Mouse (Mus musculus): ENCODE measurements around the gene Sh3bp5l. TPM values are rescaled to one million over a fixed set of nuclear protein-coding genes. Genes with fewer than 3 reads are reported as not detected.
A peak's percentile ranks its signal among the peaks of the same experiment; 100 is the strongest.

Gene Sh3bp5l
- polyA plus RNA-seq, 1 experiment, result 22.7 TPM

GRCm38 (mm10) chr11:58377686-58378085 lies 47.2 kb downstream of the Sh3bp5l start:
- no peak for TF ChIP-seq CTCF (IDR thresholded peaks at IDR 0.05; ENCODE audit: extremely low read depth, insufficient read length, insufficient replicate concordance, low read depth, low read length)
- no peak for TF ChIP-seq POLR2A (IDR thresholded peaks at IDR 0.05; ENCODE audit: low read depth, low read length)
- Histone ChIP-seq H3K36me3 (ENCODE audit: control insufficient read depth, insufficient read depth, low read length) (peaks cover 14% of the 10 kb centered on the region), H3K4me3 (ENCODE audit: low read depth, low read length) (no peak overlapping the region), H3K4me1 (ENCODE audit: control insufficient read depth, insufficient read depth, insufficient read length, low read length) (peaks cover 20% of the 10 kb centered on the region), H3K27ac (ENCODE audit: insufficient read depth, low read depth, low read length) (peak overlapping the region; percentile 81), H3K27me3 (ENCODE audit: control insufficient read depth, insufficient read depth, low read length) (no peaks in the 10 kb centered on the region)
- 5% methylated on average over 1 of the region's 1 CpGs for whole genome bisulfite sequencing

- peak within 1 kb of the TSS; percentile 81 for H3K27ac ChIP-seq (ENCODE audit: insufficient read depth, low read depth, low read length)
- H3K4me1 ChIP-seq (ENCODE audit: control insufficient read depth, insufficient read depth, insufficient read length, low read length), result peaks cover 20% of the 10 kb centered on the region
These were observed 48.3 kb downstream of the Sh3bp5l start, which contains the start of gene Lypd8 for GRCm38 (mm10) chr11:58378763-58379278. Gene Lypd8 (plus strand): TSS chr11:58379043.

GRCm38 (mm10) chr11:58379516-58379915 lies 49.0 kb downstream of the Sh3bp5l start:
- Histone ChIP-seq H3K4me1 (ENCODE audit: control insufficient read depth, insufficient read depth, insufficient read length, low read length) (peaks cover 20% of the 10 kb centered on the region), H3K4me3 (ENCODE audit: low read depth, low read length) (peak overlapping the region; percentile 78), H3K36me3 (ENCODE audit: control insufficient read depth, insufficient read depth, low read length) (peaks cover 30% of the 10 kb centered on the region), H3K27me3 (ENCODE audit: control insufficient read depth, insufficient read depth, low read length) (no peaks in the 10 kb centered on the region), H3K27ac (ENCODE audit: insufficient read depth, low read depth, low read length) (peak overlapping the region; percentile 81)
- TF ChIP-seq CTCF (IDR thresholded peaks at IDR 0.05; ENCODE audit: extremely low read depth, insufficient read length, insufficient replicate concordance, low read depth, low read length) (no peak), POLR2A (IDR thresholded peaks at IDR 0.05; ENCODE audit: low read depth, low read length) (no peak)
- 27% methylated on average over 1 of the region's 1 CpGs for WGBS

More at GRCm38 (mm10) chr11:58378763-58379278, 48.3 kb downstream of the Sh3bp5l start, which contains the start of gene Lypd8:
- H3K27me3 ChIP-seq (ENCODE audit: control insufficient read depth, insufficient read depth, low read length), result no peaks in the 10 kb centered on the region
- 29% methylated on average over 3 of the region's 3 CpGs for WGBS
- peak within 1 kb of the TSS; percentile 78 for H3K4me3 ChIP-seq (ENCODE audit: low read depth, low read length)
- H3K36me3 ChIP-seq (ENCODE audit: control insufficient read depth, insufficient read depth, low read length), result peaks cover 26% of the 10 kb centered on the region
- TF ChIP-seq POLR2A (IDR thresholded peaks at IDR 0.05; ENCODE audit: low read depth, low read length), result peak; percentile 90
- TF ChIP-seq CTCF (IDR thresholded peaks at IDR 0.05; ENCODE audit: extremely low read depth, insufficient read length, insufficient replicate concordance, low read depth, low read length), result no peak

- H3K4me3 ChIP-seq (ENCODE audit: low read depth, low read length), result peak overlapping the region; percentile 58
- H3K4me1 ChIP-seq (ENCODE audit: control insufficient read depth, insufficient read depth, insufficient read length, low read length), result peaks cover 10% of the 10 kb centered on the region
- H3K27me3 ChIP-seq (ENCODE audit: control insufficient read depth, insufficient read depth, low read length), result no peaks in the 10 kb centered on the region
- peaks cover 55% of the 10 kb centered on the region for H3K36me3 ChIP-seq (ENCODE audit: control insufficient read depth, insufficient read depth, low read length)
- H3K27ac ChIP-seq (ENCODE audit: insufficient read depth, low read depth, low read length), result no peak overlapping the region
- no peak for TF ChIP-seq POLR2A (IDR thresholded peaks at IDR 0.05; ENCODE audit: low read depth, low read length)
- 67% methylated on average over 6 of the region's 6 CpGs for WGBS
These were observed 51.9 kb downstream of the Sh3bp5l start for GRCm38 (mm10) chr11:58382471-58382870.

Other genes with a start within 250 kb of the Sh3bp5l start
- gene Gm12248, start 237.6 kb upstream of the Sh3bp5l start, polyA plus RNA-seq (2012; rRNA removed), result 0.18 and 0.23 TPM in 2 replicates
- 15.1 and 26.6 TPM in 2 replicates for gene Cnot8, start 226.6 kb upstream of the Sh3bp5l start, polyA plus RNA-seq (2012; rRNA removed)
- 2.5 and 3.5 TPM in 2 replicates for gene Gemin5, start 162.2 kb upstream of the Sh3bp5l start, polyA plus RNA-seq (2012; rRNA removed)
- 8.3 and 13.9 TPM in 2 replicates for gene Mrpl22, start 159.1 kb upstream of the Sh3bp5l start, polyA plus RNA-seq (2012; rRNA removed)
- gene Igtp, start 131.2 kb upstream of the Sh3bp5l start, polyA plus RNA-seq (2012; rRNA removed), result 10.8 and 27.7 TPM in 2 replicates
- 7.1 and 22.7 TPM in 2 replicates for gene Irgm2, start 131.1 kb upstream of the Sh3bp5l start, polyA plus RNA-seq (2012; rRNA removed)
- 0.28 and 0.71 TPM in 2 replicates for gene 4930438A08Rik, start 55.9 kb upstream of the Sh3bp5l start, polyA plus RNA-seq (2012; rRNA removed)
- 14.1 and 15.8 TPM in 2 replicates for gene Zfp692, start 23.7 kb upstream of the Sh3bp5l start, polyA plus RNA-seq (2012; rRNA removed)
- gene Zfp672, start 385 bp upstream of the Sh3bp5l start, polyA plus RNA-seq (2012; rRNA removed), result 17.5 and 17.8 TPM in 2 replicates
- gene Lypd8, start 48.3 kb downstream of the Sh3bp5l start, polyA plus RNA-seq (2012; rRNA removed), result 1,520 and 2,382 TPM in 2 replicates
- gene 1810065E05Rik, start 90.4 kb downstream of the Sh3bp5l start, polyA plus RNA-seq (2012; rRNA removed), result 0.63 and 1.0 TPM in 2 replicates
- gene Gm12253, start 101.8 kb downstream of the Sh3bp5l start, polyA plus RNA-seq (2012; rRNA removed), result not detected in 2 replicates
- not detected in 2 replicates for gene Lypd9, start 122.2 kb downstream of the Sh3bp5l start, polyA plus RNA-seq (2012; rRNA removed)
- not detected in 2 replicates for gene Olfr30, start 131.5 kb downstream of the Sh3bp5l start, polyA plus RNA-seq (2012; rRNA removed)
- not detected in 2 replicates for gene Olfr332, start 161.8 kb downstream of the Sh3bp5l start, polyA plus RNA-seq (2012; rRNA removed)
- gene Olfr331, start 171.8 kb downstream of the Sh3bp5l start, polyA plus RNA-seq (2012; rRNA removed), result not detected in 2 replicates
- not detected in 2 replicates for gene Olfr330, start 204.1 kb downstream of the Sh3bp5l start, polyA plus RNA-seq (2012; rRNA removed)
- not detected in 2 replicates for gene Olfr329-ps, start 215.7 kb downstream of the Sh3bp5l start, polyA plus RNA-seq (2012; rRNA removed)
- not detected in 2 replicates for gene Olfr328, start 224.9 kb downstream of the Sh3bp5l start, polyA plus RNA-seq (2012; rRNA removed)
- gene Olfr224, start 239.8 kb downstream of the Sh3bp5l start, polyA plus RNA-seq (2012; rRNA removed), result not detected in 2 replicates
- gene Olfr325, start 247.0 kb downstream of the Sh3bp5l start, polyA plus RNA-seq (2012; rRNA removed), result not detected in 2 replicates